Mouse (Mus musculus): ENCODE data around the gene Frmd8. TPM values are rescaled to one million over a fixed set of nuclear protein-coding genes. Genes with fewer than 3 reads are reported as not detected.

Gene Frmd8
- total and polyA plus RNA-seq, 3 experiments, result 22.8 to 34.4 TPM; not detected in 1

GRCm38 (mm10) chr19:5881155-5881554 is 6.1 kb upstream of the Frmd8 start:
- H3K9me3 ChIP-seq (replicated peaks; ENCODE audit: insufficient read depth, low read length), result no peaks in the 10 kb centered on the region
- TF ChIP-seq CHD1 (IDR thresholded peaks at IDR 0.05; ENCODE audit: low read depth, low read length) (no peak), SMC3 (IDR thresholded peaks at IDR 0.05; ENCODE audit: low read depth, low read length) (no peak), TBP (IDR thresholded peaks at IDR 0.05; ENCODE audit: low read depth, low read length) (no peak), MAX (IDR thresholded peaks at IDR 0.05; ENCODE audit: low read length) (no peak), USF2 (IDR thresholded peaks at IDR 0.05; ENCODE audit: borderline replicate concordance in 1 of 2, insufficient read depth in 1 of 2, low read depth in 1 of 2, low read length in 2 of 2) (no peak), JUND (IDR thresholded peaks at IDR 0.05; ENCODE audit: low read depth, low read length) (no peak)
- no peak overlapping the region for H3K9ac ChIP-seq (ENCODE audit: control insufficient read depth, low read depth, low read length, poor library complexity, severe bottlenecking)
- peaks cover 9 to 38% of the 10 kb centered on the region in 2 experiments for H3K4me1 ChIP-seq (ENCODE audit: control insufficient read depth in 1 of 2, insufficient read depth in 2 of 2, low read length in 2 of 2)
- no peak overlapping the region for H3K4me3 ChIP-seq (ENCODE audit: control insufficient read depth in 1 of 2, insufficient read depth in 1 of 2, low read depth in 2 of 2, low read length in 2 of 2)
- peaks cover 14% of the 10 kb centered on the region for H3K79me2 ChIP-seq (ENCODE audit: control insufficient read depth, insufficient read depth, low read length, poor library complexity)
- H3K36me3 ChIP-seq (ENCODE audit: control insufficient read depth in 1 of 2, insufficient read depth in 2 of 2, low read length in 2 of 2), result peaks cover 0 to 22% of the 10 kb centered on the region in 2 experiments; a peak in 2 of 4 replicates
- H3K27ac ChIP-seq (ENCODE audit: control insufficient read depth, low read depth, low read length), result no peak overlapping the region
- H3K27me3 ChIP-seq (ENCODE audit: control insufficient read depth in 1 of 2, insufficient read depth in 2 of 2, low read length in 2 of 2), result no peaks in the 10 kb centered on the region
- no peak for DNase-seq (ENCODE audit: low read depth, low spot score)

- Histone ChIP-seq H3K27me3 (ENCODE audit: control insufficient read depth in 1 of 2, insufficient read depth in 2 of 2, low read length in 2 of 2) (no peaks in the 10 kb centered on the region), H3K4me1 (ENCODE audit: control insufficient read depth in 1 of 2, insufficient read depth in 2 of 2, low read length in 2 of 2) (peaks cover 9 to 41% of the 10 kb centered on the region in 2 experiments), H3K4me3 (ENCODE audit: control insufficient read depth in 1 of 2, insufficient read depth in 1 of 2, low read depth in 2 of 2, low read length in 2 of 2) (no peak overlapping the region), H3K9ac (ENCODE audit: control insufficient read depth, low read depth, low read length, poor library complexity, severe bottlenecking) (no peak overlapping the region), H3K9me3 (replicated peaks; ENCODE audit: insufficient read depth, low read length) (no peaks in the 10 kb centered on the region), H3K36me3 (ENCODE audit: control insufficient read depth in 1 of 2, insufficient read depth in 2 of 2, low read length in 2 of 2) (peaks cover 0 to 24% of the 10 kb centered on the region in 2 experiments; a peak in 2 of 4 replicates), H3K27ac (ENCODE audit: control insufficient read depth, low read depth, low read length) (no peak overlapping the region), H3K79me2 (ENCODE audit: control insufficient read depth, insufficient read depth, low read length, poor library complexity) (peaks cover 20% of the 10 kb centered on the region)
- TF ChIP-seq E2F4 (IDR thresholded peaks at IDR 0.05; ENCODE audit: borderline replicate concordance, low read depth, low read length), result no peak
- TF ChIP-seq POLR2AphosphoS5 (IDR thresholded peaks at IDR 0.05; ENCODE audit: borderline replicate concordance, low read depth, low read length), result no peak
- no peak for TF ChIP-seq EP300 (IDR thresholded peaks at IDR 0.05; ENCODE audit: low read depth in 1 of 2, low read length in 2 of 2)
- TF ChIP-seq JUND (IDR thresholded peaks at IDR 0.05; ENCODE audit: low read depth, low read length), result no peak
- no peak for TF ChIP-seq ELF1 (IDR thresholded peaks at IDR 0.05; ENCODE audit: low read depth, low read length)
- no peak for TF ChIP-seq USF2 (IDR thresholded peaks at IDR 0.05; ENCODE audit: borderline replicate concordance in 1 of 2, insufficient read depth in 1 of 2, low read depth in 1 of 2, low read length in 2 of 2)
- no peak for DNase-seq (ENCODE audit: low read depth, low spot score)
These were observed 4.7 kb upstream of the Frmd8 start for GRCm38 (mm10) chr19:5879735-5880134.

- H3K36me3 ChIP-seq (ENCODE audit: control insufficient read depth in 1 of 2, insufficient read depth in 2 of 2, low read length in 2 of 2), result peaks cover 0 to 23% of the 10 kb centered on the region in 2 experiments; a peak in 2 of 4 replicates
- no peak for DNase-seq (ENCODE audit: low read depth, low spot score)
- peaks cover 9 to 37% of the 10 kb centered on the region in 2 experiments for H3K4me1 ChIP-seq (ENCODE audit: control insufficient read depth in 1 of 2, insufficient read depth in 2 of 2, low read length in 2 of 2)
- H3K79me2 ChIP-seq (ENCODE audit: control insufficient read depth, insufficient read depth, low read length, poor library complexity), result peaks cover 20% of the 10 kb centered on the region
- H3K9ac ChIP-seq (ENCODE audit: control insufficient read depth, low read depth, low read length, poor library complexity, severe bottlenecking), result peak overlapping the region; percentile 75
- no peak overlapping the region for H3K27ac ChIP-seq (ENCODE audit: control insufficient read depth, low read depth, low read length)
- TF ChIP-seq POLR2AphosphoS2 (IDR thresholded peaks at IDR 0.05; ENCODE audit: low read length), result no peak
- TF ChIP-seq RCOR1 (IDR thresholded peaks at IDR 0.05; ENCODE audit: low read depth, low read length), result no peak
- TF ChIP-seq CHD2 (IDR thresholded peaks at IDR 0.05; ENCODE audit: low read length), result no peak
- no peak for TF ChIP-seq RAD21 (IDR thresholded peaks at IDR 0.05; ENCODE audit: low read depth, low read length)
- no peak for TF ChIP-seq TBP (IDR thresholded peaks at IDR 0.05; ENCODE audit: low read depth, low read length)
- no peak for TF ChIP-seq MAZ (IDR thresholded peaks at IDR 0.05; ENCODE audit: low read depth, low read length)
- TF ChIP-seq MAX (IDR thresholded peaks at IDR 0.05; ENCODE audit: low read length), result no peak
- TF ChIP-seq MYB (IDR thresholded peaks at IDR 0.05; ENCODE audit: low read depth, low read length), result no peak
- no peak for TF ChIP-seq MEF2A (IDR thresholded peaks at IDR 0.05; ENCODE audit: extremely low read depth, insufficient replicate concordance, low read depth, low read length, poor library complexity, severe bottlenecking)
- TF ChIP-seq NRF1 (IDR thresholded peaks at IDR 0.05; ENCODE audit: insufficient read depth, low read depth, low read length, poor library complexity, severe bottlenecking), result no peak
- TF ChIP-seq TCF12 (IDR thresholded peaks at IDR 0.05; ENCODE audit: low read depth, low read length), result no peak
- H3K4me3 ChIP-seq (ENCODE audit: control insufficient read depth in 1 of 2, insufficient read depth in 1 of 2, low read depth in 2 of 2, low read length in 2 of 2), result peak overlapping the region; percentile 57 to 59
- no peaks in the 10 kb centered on the region for H3K9me3 ChIP-seq (replicated peaks; ENCODE audit: insufficient read depth, low read length)
- no peaks in the 10 kb centered on the region for H3K27me3 ChIP-seq (ENCODE audit: control insufficient read depth in 1 of 2, insufficient read depth in 2 of 2, low read length in 2 of 2)
These were observed 3.8 kb upstream of the Frmd8 start for GRCm38 (mm10) chr19:5878916-5879315.
